Mouse (Mus musculus) limb, embryonic 11.5 days (tissue): Measurements from ENCODE around the gene Mrc1. TPM values are rescaled to one million over a fixed set of nuclear protein-coding genes. Genes with fewer than 3 reads are reported as not detected.

ENCODE experiments used
- ATAC-seq: fragments of 200-750 bp; cut with Nextera tagmentation; 2 replicates; pipeline ENCODE4 v1.8.0; 2017; ENCODE audit warnings: low read depth; ENCODE audit not compliant: insufficient number of reproducible peaks, low FRiP score, low TSS enrichment
- DNase-seq: peaks from one replicate; pipeline ENCODE4 v3.0.0-alpha.2; 2015; ENCODE audit warnings: low spot score
- H3K27ac ChIP-seq: fragments of 300-500 bp; sonication (generic); replicated peaks from 2 replicates; pipeline ENCODE4 v1.5.1; 2014; ENCODE audit warnings: low read depth, mild to moderate bottlenecking, low read length
- H3K27me3 ChIP-seq: fragments of 300-500 bp; sonication (generic); 2 replicates; pipeline ENCODE4 v1.6.1; 2014; ENCODE audit warnings: mild to moderate bottlenecking, low read length, mixed read lengths; ENCODE audit not compliant: control insufficient read depth, insufficient read depth
- H3K36me3 ChIP-seq: fragments of 300-500 bp; sonication (generic); 2 replicates; pipeline ENCODE4 v1.6.1; 2014; ENCODE audit warnings: mild to moderate bottlenecking, low read length, moderate library complexity, mixed read lengths; ENCODE audit not compliant: control insufficient read depth, insufficient read depth
- H3K4me1 ChIP-seq: fragments of 300-500 bp; sonication (generic); 2 replicates; pipeline ENCODE4 v1.6.1; 2014; ENCODE audit warnings: low read length, mixed read lengths; ENCODE audit not compliant: control insufficient read depth, insufficient read depth
- H3K4me2 ChIP-seq: fragments of 300-500 bp; sonication (generic); 2 replicates; pipeline ENCODE4 v1.6.1; 2014; ENCODE audit warnings: low read depth, mild to moderate bottlenecking, moderate library complexity; ENCODE audit not compliant: severe bottlenecking
- H3K4me3 ChIP-seq: fragments of 300-500 bp; sonication (generic); 2 replicates; pipeline ENCODE4 v1.5.1; 2014; ENCODE audit warnings: low read depth, low read length
- H3K9ac ChIP-seq: fragments of 300-500 bp; sonication (generic); 2 replicates; pipeline ENCODE4 v1.6.1; 2014; ENCODE audit warnings: mild to moderate bottlenecking, low read length
- H3K9me3 ChIP-seq: fragments of 300-500 bp; sonication (generic); 2 replicates; pipeline ENCODE4 v1.6.1; 2016; ENCODE audit warnings: low read length; ENCODE audit not compliant: control insufficient read depth
- WGBS: fragments of 180-500 bp; shearing (Covaris S2); extraction: QIAGEN DNeasy Blood & Tissue Kit; methylation state at CpG from one replicate; pipeline ENCODE4 v1.1.7; 2014; 5-methylcytosine and 5-hydroxymethylcytosine counted together
- microRNA counts: library from miRNA; unstranded; fragments of <30 nt; microRNA quantifications from one replicate; lab custom pipeline; 2016
- microRNA-seq: library from miRNA; unstranded; fragments of <30 nt; microRNA quantifications from one replicate; pipeline ENCODE4, GENCODE M21; 2016
- polyA plus RNA-seq: library from polyadenylated mRNA; unstranded; fragments of >200 nt; fragmentation: Nextera tagmentation; extraction: Ambion mirVana; gene quantifications from 2 replicates; pipeline ENCODE4 v1.2.1, GENCODE M21; 2014

Mrc1 gene
- polyA plus RNA-seq, 1 experiment from 2014 or later, result 1.8 TPM

DNA sequence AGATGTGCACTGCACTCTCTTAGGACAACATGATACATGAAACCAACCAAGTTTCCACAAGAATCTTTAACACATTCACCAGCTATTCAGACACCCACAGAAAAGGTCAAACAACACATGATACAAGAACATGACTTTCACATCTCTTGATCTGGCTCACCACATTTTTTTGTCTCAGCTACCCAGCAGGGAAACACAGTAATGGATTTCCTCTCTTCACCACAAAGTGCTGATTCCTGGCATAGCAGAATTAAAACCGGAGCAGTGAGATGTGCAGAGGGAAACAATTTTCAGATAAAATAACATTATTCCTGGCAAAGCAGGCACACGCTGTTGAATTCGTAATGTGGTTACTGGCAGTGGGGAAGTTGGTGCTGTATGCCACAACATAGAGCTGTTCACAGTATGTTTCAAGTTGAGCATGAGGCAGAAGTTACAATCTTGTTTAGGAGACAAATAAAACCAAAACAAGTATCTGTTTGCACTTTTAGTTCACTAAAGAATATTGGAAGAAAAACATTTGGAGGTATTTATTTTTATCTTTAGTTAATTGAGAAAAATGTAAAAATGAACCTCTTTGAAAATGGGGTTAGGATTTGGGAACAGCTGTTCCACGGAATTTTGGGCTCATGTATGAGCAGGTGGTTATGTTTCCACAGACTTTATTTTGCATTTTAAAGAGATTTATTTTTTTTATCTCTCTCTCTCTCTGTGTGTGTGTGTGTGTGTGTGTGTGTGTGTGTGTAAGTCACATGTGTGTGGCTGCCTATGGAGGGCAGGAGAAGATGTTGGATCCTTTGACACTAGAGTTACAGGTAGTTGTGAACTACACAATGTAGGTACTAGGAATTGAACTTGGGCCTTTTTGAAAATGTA, 83.6 kb downstream of the Mrc1 start:
- no peak overlapping the region for H3K4me3 ChIP-seq
- H3K9ac ChIP-seq, result no peak overlapping the region
- WGBS, result 85% methylated on average over 4 of the region's 4 CpGs
- H3K27me3 ChIP-seq, result no peaks in the 10 kb centered on the region
- no peak overlapping the region for H3K27ac ChIP-seq
- ATAC-seq (no peak), DNase-seq (no peak)
- no peaks in the 10 kb centered on the region for H3K9me3 ChIP-seq
- no peaks in the 10 kb centered on the region for H3K36me3 ChIP-seq
- no peaks in the 10 kb centered on the region for H3K4me1 ChIP-seq
- no peak overlapping the region for H3K4me2 ChIP-seq

DNA sequence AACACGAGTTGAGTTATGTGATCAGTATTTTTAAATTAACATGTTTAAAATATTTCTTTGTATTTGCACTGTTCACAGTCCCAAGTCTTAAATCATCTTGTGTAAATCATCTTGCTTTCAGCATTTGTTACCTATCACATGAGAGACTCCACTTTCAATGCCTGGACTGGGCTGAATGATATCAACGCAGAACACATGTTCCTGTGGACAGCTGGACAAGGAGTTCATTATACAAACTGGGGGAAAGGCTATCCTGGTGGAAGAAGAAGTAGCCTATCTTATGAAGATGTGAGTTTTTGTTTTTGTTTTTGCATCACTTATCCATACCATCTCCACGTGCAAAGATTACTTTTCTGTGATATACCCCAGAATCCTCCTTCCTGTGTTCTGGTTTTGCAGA, 85.9 kb downstream of the Mrc1 start:
- WGBS, result 84% methylated on average over 3 of the region's 3 CpGs
- Histone ChIP-seq H3K4me3 (no peak overlapping the region), H3K4me1 (no peaks in the 10 kb centered on the region), H3K9me3 (no peaks in the 10 kb centered on the region), H3K27me3 (no peaks in the 10 kb centered on the region), H3K9ac (no peak overlapping the region), H3K27ac (no peak overlapping the region), H3K36me3 (no peaks in the 10 kb centered on the region), H3K4me2 (no peak overlapping the region)
- ATAC-seq (no peak), DNase-seq (no peak)

DNA sequence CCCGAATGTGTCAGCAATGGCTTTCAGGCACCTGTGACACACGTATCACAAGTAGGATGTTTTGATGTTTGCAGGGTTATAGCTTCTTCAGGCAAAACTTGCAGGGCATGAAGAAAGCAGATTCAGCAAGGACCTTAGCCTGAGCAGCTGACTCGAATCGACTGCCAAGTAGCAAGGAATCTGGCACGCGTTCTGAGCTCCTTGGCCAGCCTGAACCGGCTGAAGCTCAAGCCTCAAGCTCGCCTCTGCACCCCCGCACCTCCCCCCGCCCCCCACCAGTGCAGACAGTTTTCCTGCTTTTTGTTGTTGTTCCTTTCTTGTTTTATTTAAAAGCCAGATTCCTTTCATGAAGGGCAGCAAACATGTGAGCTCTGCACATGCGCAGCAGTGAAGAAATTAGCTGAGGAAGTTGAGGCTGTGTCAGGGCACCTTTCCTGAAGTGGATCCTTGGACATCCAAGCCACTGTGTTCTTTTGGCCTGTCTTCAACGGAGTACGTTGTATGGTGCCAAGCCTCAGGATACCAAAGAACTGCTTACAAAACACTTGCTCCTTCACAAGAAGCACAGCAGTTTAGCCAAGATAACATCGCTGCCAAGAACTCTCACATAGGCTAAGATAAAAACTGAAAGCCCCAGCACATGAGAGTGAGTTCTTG, 112.6 kb downstream of the Mrc1 start:
- H3K4me2 ChIP-seq, result no peak overlapping the region
- no peaks in the 10 kb centered on the region for H3K27me3 ChIP-seq
- no peak overlapping the region for H3K27ac ChIP-seq
- DNase-seq (no peak), ATAC-seq (no peak)
- no peaks in the 10 kb centered on the region for H3K9me3 ChIP-seq
- no peaks in the 10 kb centered on the region for H3K4me1 ChIP-seq
- 87% methylated on average over 14 of the region's 14 CpGs for whole genome bisulfite sequencing
- H3K9ac ChIP-seq, result no peak overlapping the region
- H3K4me3 ChIP-seq, result no peak overlapping the region
- H3K36me3 ChIP-seq, result no peaks in the 10 kb centered on the region

DNA sequence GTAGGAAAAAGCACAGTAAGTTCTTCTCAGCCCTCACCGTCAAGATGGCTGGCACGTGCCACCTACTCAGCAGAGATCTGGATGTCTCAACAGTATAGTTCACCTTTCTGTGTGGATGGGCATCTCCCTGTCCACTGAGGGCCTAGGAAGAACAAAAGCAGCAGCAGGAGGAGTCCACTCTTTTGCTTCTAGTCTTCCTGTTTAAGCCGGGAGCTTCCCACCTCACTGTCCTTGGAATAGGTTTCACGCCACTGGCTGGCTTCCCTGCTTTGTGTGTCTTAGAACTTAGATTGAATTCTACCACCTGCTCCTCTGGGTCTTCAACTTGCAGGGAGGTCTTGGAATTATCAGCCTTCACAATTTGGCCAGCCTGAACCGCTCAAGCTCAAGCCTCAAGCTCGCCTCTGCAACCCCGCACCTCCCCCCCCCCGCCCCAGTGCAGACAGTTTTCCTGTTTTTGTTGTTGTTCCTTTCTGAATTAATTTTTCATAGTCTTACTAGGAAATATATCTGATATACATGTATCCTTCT, 113.2 kb downstream of the Mrc1 start:
- Histone ChIP-seq H3K4me1 (no peaks in the 10 kb centered on the region), H3K27me3 (no peaks in the 10 kb centered on the region), H3K36me3 (no peaks in the 10 kb centered on the region), H3K9me3 (no peaks in the 10 kb centered on the region), H3K9ac (no peak overlapping the region), H3K27ac (no peak overlapping the region), H3K4me2 (no peak overlapping the region), H3K4me3 (no peak overlapping the region)
- ATAC-seq (no peak), DNase-seq (no peak)
- WGBS, result 90% methylated on average over 8 of the region's 8 CpGs

MicroRNAs within 50 kb of the gene (microRNA counts, 519-probe panel; counts per million panel counts)
- not detected for microRNA mmu-miR-511 (lab: Ali Mortazavi, UCI)

Small RNA genes within 50 kb of the gene (microRNA-seq; reads per million reads assigned to microRNA genes)
- gene Mir511, result 0.92 reads per million

Other genes with a start within 250 kb of the Mrc1 start
- 41.6 and 42.6 TPM in 2 replicates for gene Hacd1, start 173.3 kb upstream of the Mrc1 start, polyA plus RNA-seq
- 83.0 and 86.8 TPM in 2 replicates for gene Stam, start 155.3 kb upstream of the Mrc1 start, polyA plus RNA-seq
- not detected in 2 replicates for gene Tmem236, start 54.9 kb upstream of the Mrc1 start, polyA plus RNA-seq
- gene Slc39a12, start 158.9 kb downstream of the Mrc1 start, polyA plus RNA-seq, result 0.07 TPM in 1 of 2 replicates, not detected in the other